Mouse (Mus musculus) kidney, embryonic 16.5 days (tissue): Measurements from ENCODE around the gene Rassf7. TPM values are rescaled to one million over a fixed set of nuclear protein-coding genes. Genes with fewer than 3 reads are reported as not detected.

Source experiments
- ATAC-seq: fragments of 200-750 bp; cut with Nextera tagmentation; 2 replicates; pipeline ENCODE4 v1.8.0; 2017; ENCODE audit warnings: moderate TSS enrichment; ENCODE audit not compliant: low FRiP score, low TSS enrichment
- H3K27ac ChIP-seq: fragments of 300-500 bp; sonication (generic); 2 replicates; pipeline ENCODE4 v1.5.1; 2014; ENCODE audit warnings: low read length
- H3K27me3 ChIP-seq: fragments of 300-500 bp; sonication (generic); 2 replicates; pipeline ENCODE4 v1.6.1; 2014; ENCODE audit warnings: low read length, control low read depth, mixed read lengths; ENCODE audit not compliant: insufficient read depth
- H3K36me3 ChIP-seq: fragments of 300-500 bp; sonication (generic); 2 replicates; pipeline ENCODE4 v1.6.1; 2014; ENCODE audit warnings: low read length, control low read depth, mixed read lengths; ENCODE audit not compliant: insufficient read depth
- H3K4me1 ChIP-seq: fragments of 300-500 bp; sonication (generic); 2 replicates; pipeline ENCODE4 v1.6.1; 2014; ENCODE audit warnings: low read length, control low read depth, mixed read lengths; ENCODE audit not compliant: insufficient read depth
- H3K4me2 ChIP-seq: fragments of 300-500 bp; sonication (generic); replicated peaks from 2 replicates; pipeline ENCODE4 v1.6.1; 2014; ENCODE audit warnings: low read depth, low read length
- H3K4me3 ChIP-seq: fragments of 300-500 bp; sonication (generic); 2 replicates; pipeline ENCODE4 v1.5.1; 2014; ENCODE audit warnings: mild to moderate bottlenecking, low read length
- H3K9ac ChIP-seq: fragments of 300-500 bp; sonication (generic); replicated peaks from 2 replicates; pipeline ENCODE4 v1.6.1; 2014; ENCODE audit warnings: low read length
- H3K9me3 ChIP-seq: fragments of 300-500 bp; sonication (generic); 2 replicates; pipeline ENCODE4 v1.6.1; 2016; ENCODE audit warnings: low read length, control low read depth
- WGBS: fragments of 180-500 bp; shearing (Covaris S2); extraction: QIAGEN DNeasy Blood & Tissue Kit; methylation state at CpG from one replicate; pipeline ENCODE4 v1.1.7; 2014; 5-methylcytosine and 5-hydroxymethylcytosine counted together
- polyA plus RNA-seq: library from polyadenylated mRNA; unstranded; fragments of >200 nt; fragmentation: Nextera tagmentation; extraction: Ambion mirVana; gene quantifications from 2 replicates; pipeline ENCODE4 v1.2.1, GENCODE M21; 2015

The Rassf7 gene
- polyA plus RNA-seq: 76.3 and 78.3 TPM in 2 replicates

GRCm38 (mm10) chr7:141215101-141215879 is at the start of gene Rassf7:
Gene Rassf7, plus strand, starts transcription at chr7:141215860.
- Histone ChIP-seq H3K27me3 (no peaks in the 10 kb centered on the region), H3K4me2 (peak within 1 kb of the TSS; percentile 92), H3K9ac (peak within 1 kb of the TSS; percentile 78), H3K4me1 (peaks cover 38% of the 10 kb centered on the region), H3K4me3 (peak within 1 kb of the TSS; percentile 77), H3K27ac (peak within 1 kb of the TSS; percentile 96), H3K9me3 (no peaks in the 10 kb centered on the region), H3K36me3 (peaks cover 23% of the 10 kb centered on the region)
- ATAC-seq: peak; percentile 94
- under 1% methylated on average over 39 of the region's 41 CpGs for WGBS

- peaks cover 19% of the 10 kb centered on the region for H3K4me1 ChIP-seq
- peak overlapping the region; percentile 75 for H3K4me3 ChIP-seq
- no peaks in the 10 kb centered on the region for H3K27me3 ChIP-seq
- H3K4me2 ChIP-seq: peak overlapping the region; percentile 68
- peak overlapping the region; percentile 73 for H3K9ac ChIP-seq
- peaks cover 28% of the 10 kb centered on the region for H3K36me3 ChIP-seq
- 14% methylated on average over 7 of the region's 7 CpGs for WGBS
- H3K27ac ChIP-seq: peak overlapping the region; percentile 78
- no peaks in the 10 kb centered on the region for H3K9me3 ChIP-seq
- peak; percentile 1; the same call in 1 of the 2 replicates for ATAC-seq
Measured at GRCm38 (mm10) chr7:141167901-141168517, 47.7 kb upstream of the Rassf7 start.

- peaks cover 23% of the 10 kb centered on the region for H3K36me3 ChIP-seq
- peak; percentile 68 for ATAC-seq
- peak overlapping the region; percentile 75 for H3K4me3 ChIP-seq
- peak overlapping the region; percentile 68 for H3K4me2 ChIP-seq
- peak overlapping the region; percentile 73 for H3K9ac ChIP-seq
- H3K9me3 ChIP-seq: no peaks in the 10 kb centered on the region
- H3K27ac ChIP-seq: peak overlapping the region; percentile 78
- WGBS: under 1% methylated on average over 22 of the region's 22 CpGs
- H3K27me3 ChIP-seq: no peaks in the 10 kb centered on the region
- peaks cover 24% of the 10 kb centered on the region for H3K4me1 ChIP-seq
Measured at GRCm38 (mm10) chr7:141168518-141168953, 47.1 kb upstream of the Rassf7 start.

- no peak for ATAC-seq
- Histone ChIP-seq H3K9ac (peak overlapping the region; percentile 73), H3K27ac (peak overlapping the region; percentile 78; the same call in 1 of the 2 replicates), H3K4me2 (no peak overlapping the region; the same call in 1 of the 2 replicates), H3K4me1 (peaks cover 25% of the 10 kb centered on the region), H3K36me3 (peaks cover 15% of the 10 kb centered on the region), H3K27me3 (no peaks in the 10 kb centered on the region), H3K4me3 (no peak overlapping the region), H3K9me3 (no peaks in the 10 kb centered on the region; the same call in 1 of the 2 replicates)
- WGBS: 68% methylated on average over 1 of the region's 1 CpGs
Measured at GRCm38 (mm10) chr7:141169300-141169699, 46.4 kb upstream of the Rassf7 start.

GRCm38 (mm10) chr7:141169866-141170265 is 45.8 kb upstream of the Rassf7 start:
- H3K9ac ChIP-seq: no peak overlapping the region
- ATAC-seq: no peak
- peaks cover 10% of the 10 kb centered on the region; the same call in 1 of the 2 replicates for H3K36me3 ChIP-seq
- peaks cover 25% of the 10 kb centered on the region for H3K4me1 ChIP-seq
- H3K4me3 ChIP-seq: no peak overlapping the region
- H3K4me2 ChIP-seq: no peak overlapping the region
- H3K27ac ChIP-seq: no peak overlapping the region
- no peaks in the 10 kb centered on the region; the same call in 1 of the 2 replicates for H3K9me3 ChIP-seq
- H3K27me3 ChIP-seq: no peaks in the 10 kb centered on the region

GRCm38 (mm10) chr7:141172116-141173006 is 43.3 kb upstream of the Rassf7 start, which contains the start of gene Rnh1:
Gene Rnh1, minus strand, starts transcription at chr7:141172857.
- H3K4me1 ChIP-seq: peaks cover 24% of the 10 kb centered on the region
- ATAC-seq: peak; percentile 95
- H3K4me2 ChIP-seq: peak within 1 kb of the TSS; percentile 76
- peak within 1 kb of the TSS; percentile 82 for H3K9ac ChIP-seq
- no peaks in the 10 kb centered on the region; the same call in 1 of the 2 replicates for H3K9me3 ChIP-seq
- no peaks in the 10 kb centered on the region for H3K36me3 ChIP-seq
- H3K4me3 ChIP-seq: peak within 1 kb of the TSS; percentile 66
- no peaks in the 10 kb centered on the region for H3K27me3 ChIP-seq
- peak within 1 kb of the TSS; percentile 98 for H3K27ac ChIP-seq
- 3% methylated on average over 55 of the region's 55 CpGs for WGBS

GRCm38 (mm10) chr7:141173323-141173850 is 42.3 kb upstream of the Rassf7 start:
- WGBS: 74% methylated on average over 5 of the region's 5 CpGs
- Histone ChIP-seq H3K4me2 (peak overlapping the region; percentile 76), H3K9ac (peak overlapping the region; percentile 82), H3K9me3 (no peaks in the 10 kb centered on the region; the same call in 1 of the 2 replicates), H3K27ac (peak overlapping the region; percentile 98), H3K4me1 (peaks cover 16% of the 10 kb centered on the region), H3K36me3 (no peaks in the 10 kb centered on the region), H3K27me3 (no peaks in the 10 kb centered on the region), H3K4me3 (peak overlapping the region; percentile 66)
- ATAC-seq: no peak

- 89% methylated on average over 4 of the region's 4 CpGs for WGBS
- ATAC-seq: no peak
- Histone ChIP-seq H3K4me2 (no peak overlapping the region), H3K9me3 (no peaks in the 10 kb centered on the region; the same call in 1 of the 2 replicates), H3K4me1 (peaks cover 8% of the 10 kb centered on the region), H3K36me3 (no peaks in the 10 kb centered on the region), H3K9ac (no peak overlapping the region), H3K27me3 (no peaks in the 10 kb centered on the region), H3K4me3 (no peak overlapping the region), H3K27ac (no peak overlapping the region)
Measured at GRCm38 (mm10) chr7:141175068-141175467, 40.6 kb upstream of the Rassf7 start.

- H3K27me3 ChIP-seq: no peaks in the 10 kb centered on the region
Measured at GRCm38 (mm10) chr7:141176173-141176572, 39.5 kb upstream of the Rassf7 start.

More at GRCm38 (mm10) chr7:141176173-141176572, 39.5 kb upstream of the Rassf7 start:
- Histone ChIP-seq H3K36me3 (no peaks in the 10 kb centered on the region), H3K4me1 (peaks cover 8% of the 10 kb centered on the region), H3K27ac (no peak overlapping the region), H3K4me3 (no peak overlapping the region), H3K9me3 (no peaks in the 10 kb centered on the region; the same call in 1 of the 2 replicates), H3K4me2 (no peak overlapping the region), H3K9ac (no peak overlapping the region)
- ATAC-seq: no peak
- 1% methylated on average over 8 of the region's 8 CpGs for WGBS
